Mouse (Mus musculus) CH12.LX (cell line): ENCODE measurements around the gene Ift43.

ENCODE experiments used
- CHD2 ChIP-seq: IDR thresholded peaks from 2 replicates; pipeline ENCODE4 v1.6.1; 2011; ENCODE audit warnings: low read length, improper control_type of control experiment
- CTCF ChIP-seq, 2 experiments: IDR thresholded peaks in 1 of 2; conservative IDR thresholded peaks in 1 of 2; 2 replicates each; pipeline ENCODE4 v1.5.1; 2011 to 2012; ENCODE audit warnings: low read depth in 2 of 2, low read length in 2 of 2, improper control_type of control experiment in 1 of 2, inconsistent platforms in 1 of 2, mild to moderate bottlenecking in 1 of 2, moderate library complexity in 1 of 2
- MAFK ChIP-seq: IDR thresholded peaks from 2 replicates; pipeline ENCODE4 v1.6.1; 2011; ENCODE audit warnings: low read length, improper control_type of control experiment; ENCODE audit not compliant: insufficient replicate concordance
- NRF1 ChIP-seq: IDR thresholded peaks from 2 replicates; pipeline ENCODE4 v1.6.1; 2014; ENCODE audit warnings: low read depth, mild to moderate bottlenecking, inconsistent platforms, low read length, improper control_type of control experiment, moderate library complexity
- PAX5 ChIP-seq: IDR thresholded peaks from 2 replicates; pipeline ENCODE4 v1.6.1; 2012; ENCODE audit warnings: low read length, inconsistent platforms, mixed read lengths
- POLR2A ChIP-seq: IDR thresholded peaks from 2 replicates; pipeline ENCODE4 v1.6.1; 2011; ENCODE audit warnings: low read depth, mild to moderate bottlenecking, improper control_type of control experiment, low read length
- POLR2AphosphoS2 ChIP-seq: IDR thresholded peaks from 2 replicates; pipeline ENCODE4 v1.6.1; 2011; ENCODE audit warnings: low read depth, low read length, improper control_type of control experiment
- RAD21 ChIP-seq: IDR thresholded peaks from 2 replicates; pipeline ENCODE4 v1.6.1; 2011; ENCODE audit warnings: low read depth, mild to moderate bottlenecking, low read length, improper control_type of control experiment, moderate library complexity
- UBTF ChIP-seq: IDR thresholded peaks from 2 replicates; pipeline ENCODE4 v1.6.1; 2012; ENCODE audit warnings: low read depth, mild to moderate bottlenecking, inconsistent platforms, low read length, improper control_type of control experiment, moderate library complexity
- USF1 ChIP-seq: IDR thresholded peaks from 2 replicates; pipeline ENCODE4 v1.6.1; 2014; ENCODE audit warnings: low read depth, mild to moderate bottlenecking, inconsistent platforms, low read length, improper control_type of control experiment

DNA sequence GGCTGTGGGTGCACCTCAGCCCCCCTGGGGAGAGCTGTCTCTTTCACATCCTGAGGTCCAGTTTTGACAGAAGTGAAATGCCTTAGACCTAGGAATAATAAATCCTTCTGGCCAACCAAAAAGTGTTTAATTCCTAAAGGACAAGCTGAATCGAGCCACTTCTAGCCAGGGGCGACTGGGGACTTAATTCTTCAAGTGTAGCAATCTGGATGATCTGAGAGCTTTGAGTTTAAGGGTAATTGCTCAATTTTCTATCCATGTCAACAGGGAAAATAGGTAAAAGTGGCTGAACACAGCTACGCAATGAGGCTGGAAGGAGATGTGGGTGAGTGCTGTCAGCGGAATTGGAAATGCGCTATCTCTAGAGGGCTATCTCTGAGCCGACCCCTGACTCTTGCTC, 65.9 kb downstream of the Ift43 start:
- no peak for TF ChIP-seq POLR2A
- no peak for TF ChIP-seq USF1
- no peak for TF ChIP-seq MAFK
- no peak for TF ChIP-seq CTCF (conservative IDR thresholded peaks at IDR 0.05 in 1 of 2, IDR thresholded peaks at IDR 0.05 in 1 of 2; ENCODE audit: low read depth in 2 of 2, low read length in 2 of 2)
- TF ChIP-seq NRF1, result no peak
- no peak for TF ChIP-seq POLR2AphosphoS2
- TF ChIP-seq CHD2, result no peak
- no peak for TF ChIP-seq UBTF
- TF ChIP-seq PAX5, result no peak
- no peak for TF ChIP-seq RAD21
